Mouse (Mus musculus) G1E (cell line): ENCODE data around the gene Alpl. TPM values are rescaled to one million over a fixed set of nuclear protein-coding genes. Genes with fewer than 3 reads are reported as not detected.

Source experiments
- ATAC-seq: 2 replicates; pipeline ENCODE4 v1.8.0; 2016; ENCODE audit warnings: mild to moderate bottlenecking; ENCODE audit not compliant: insufficient number of reproducible peaks, poor library complexity, low FRiP score, severe bottlenecking; ENCODE audit errors: extremely low read depth
- DNase-seq: peaks from one replicate; pipeline ENCODE4 v3.0.0; 2012; ENCODE audit warnings: low spot score
- H3K27me3 ChIP-seq: 2 replicates; pipeline ENCODE4 v1.6.1; 2012; ENCODE audit warnings: mild to moderate bottlenecking, low read length, inconsistent platforms; ENCODE audit not compliant: insufficient read depth
- H3K36me3 ChIP-seq: replicated peaks from 2 replicates; pipeline ENCODE3; 2012; ENCODE audit warnings: mild to moderate bottlenecking, inconsistent platforms
- H3K4me1 ChIP-seq: 2 replicates; pipeline ENCODE4 v1.6.1; 2012; ENCODE audit warnings: low read depth, low read length, inconsistent platforms, mixed read lengths; ENCODE audit not compliant: insufficient read depth
- H3K4me3 ChIP-seq: 2 replicates; pipeline ENCODE4 v1.5.1; 2012; ENCODE audit warnings: low read depth, mild to moderate bottlenecking, inconsistent platforms, low read length, moderate library complexity, mixed read lengths
- H3K9me3 ChIP-seq: replicated peaks from 2 replicates; pipeline ENCODE4 v1.6.1; 2012; ENCODE audit warnings: inconsistent platforms
- CTCF ChIP-seq: IDR thresholded peaks from 2 replicates; pipeline ENCODE4 v1.5.1; 2012; ENCODE audit warnings: low read depth, low read length, inconsistent platforms, mixed read lengths
- GATA1 ChIP-seq: IDR thresholded peaks from 2 replicates; pipeline ENCODE4 v1.6.1; 2012; ENCODE audit warnings: borderline replicate concordance, low read length, inconsistent platforms, mixed read lengths
- GATA2 ChIP-seq: IDR thresholded peaks from 2 replicates; pipeline ENCODE4 v1.6.1; 2012; ENCODE audit warnings: low read depth, low read length, inconsistent platforms, borderline replicate concordance
- POLR2AphosphoS5 ChIP-seq: IDR thresholded peaks from 2 replicates; pipeline ENCODE4 v1.6.1; 2012; ENCODE audit warnings: low read depth, low read length, inconsistent platforms; ENCODE audit not compliant: insufficient replicate concordance
- TAL1 ChIP-seq: conservative IDR thresholded peaks from 2 replicates; pipeline ENCODE4 v1.6.1; 2012; ENCODE audit warnings: low read depth, low read length, inconsistent platforms, mixed read lengths
- polyA plus RNA-seq: library from polyadenylated mRNA; stranded (reverse); fragments of >175 nt; gene quantifications from 2 replicates; pipeline ENCODE4 v1.2.3, GENCODE M21; 2012
- total RNA-seq, 2 experiments: library from RNA; stranded (forward) in 1 of 2; stranded (reverse) in 1 of 2; fragments of 200-1000 nt in 1 of 2; fragments of >200 nt in 1 of 2; fragmentation: Nextera tagmentation in 1 of 2; gene quantifications; 2 replicates each; pipeline ENCODE4 v1.2.3; 2014 to 2017

Alpl gene
- total and polyA plus RNA-seq, 3 experiments = not detected

- TF ChIP-seq GATA1 (no peak), TAL1 (no peak), CTCF (no peak), GATA2 (no peak), POLR2AphosphoS5 (no peak)
- H3K4me1 ChIP-seq = peaks cover 10% of the 10 kb centered on the region
- no peaks in the 10 kb centered on the region for H3K36me3 ChIP-seq
- H3K4me3 ChIP-seq = no peak overlapping the region
- DNase-seq (no peak), ATAC-seq (no peak)
- H3K27me3 ChIP-seq = peaks cover 5% of the 10 kb centered on the region; the same call in 1 of the 2 replicates
- no peaks in the 10 kb centered on the region for H3K9me3 ChIP-seq
Observed at GRCm38 (mm10) chr4:137754446-137754845, 41.7 kb downstream of the Alpl start.

- DNase-seq (no peak), ATAC-seq (no peak)
- Histone ChIP-seq H3K9me3 (no peaks in the 10 kb centered on the region), H3K36me3 (no peaks in the 10 kb centered on the region), H3K27me3 (peaks cover 9% of the 10 kb centered on the region; the same call in 1 of the 2 replicates), H3K4me3 (no peak overlapping the region), H3K4me1 (peaks cover 10% of the 10 kb centered on the region)
- TF ChIP-seq GATA1 (no peak), TAL1 (no peak), POLR2AphosphoS5 (no peak), CTCF (no peak), GATA2 (no peak)
Observed at GRCm38 (mm10) chr4:137753199-137753598, 43.0 kb downstream of the Alpl start.

- Histone ChIP-seq H3K27me3 (peaks cover 9% of the 10 kb centered on the region; the same call in 1 of the 2 replicates), H3K4me3 (no peak overlapping the region), H3K36me3 (no peaks in the 10 kb centered on the region), H3K9me3 (no peaks in the 10 kb centered on the region), H3K4me1 (peaks cover 10% of the 10 kb centered on the region)
- ATAC-seq = no peak
- no peak for TF ChIP-seq GATA1
- no peak for DNase-seq
Observed at GRCm38 (mm10) chr4:137752471-137752870, 43.7 kb downstream of the Alpl start.

- peaks cover 10% of the 10 kb centered on the region for H3K4me1 ChIP-seq
- H3K27me3 ChIP-seq = peaks cover 12% of the 10 kb centered on the region; the same call in 1 of the 2 replicates
- TF ChIP-seq TAL1 (no peak), POLR2AphosphoS5 (no peak), GATA1 (no peak), CTCF (no peak), GATA2 (no peak)
- H3K36me3 ChIP-seq = no peaks in the 10 kb centered on the region
- DNase-seq = no peak
- no peak overlapping the region for H3K4me3 ChIP-seq
- ATAC-seq = no peak
- no peaks in the 10 kb centered on the region for H3K9me3 ChIP-seq
Observed at GRCm38 (mm10) chr4:137751717-137752116, 44.5 kb downstream of the Alpl start.

- H3K4me3 ChIP-seq = no peak overlapping the region
- no peak for ATAC-seq
- no peaks in the 10 kb centered on the region for H3K9me3 ChIP-seq
- H3K36me3 ChIP-seq = no peaks in the 10 kb centered on the region
- no peak for DNase-seq
- TF ChIP-seq CTCF (no peak), GATA2 (no peak), GATA1 (no peak), POLR2AphosphoS5 (no peak), TAL1 (no peak)
- H3K27me3 ChIP-seq = peaks cover 12% of the 10 kb centered on the region; the same call in 1 of the 2 replicates
- H3K4me1 ChIP-seq = peaks cover 10% of the 10 kb centered on the region
Observed at GRCm38 (mm10) chr4:137751310-137751709, 44.9 kb downstream of the Alpl start.

GRCm38 (mm10) chr4:137750121-137750520 lies 46.1 kb downstream of the Alpl start:
- H3K27me3 ChIP-seq = peaks cover 12% of the 10 kb centered on the region; the same call in 1 of the 2 replicates
- ATAC-seq (no peak), DNase-seq (no peak)
- TF ChIP-seq GATA1 = no peak
- no peak for TF ChIP-seq CTCF
- no peak for TF ChIP-seq GATA2
- no peak for TF ChIP-seq POLR2AphosphoS5
- TF ChIP-seq TAL1 = no peak
- no peaks in the 10 kb centered on the region for H3K36me3 ChIP-seq
- no peak overlapping the region for H3K4me3 ChIP-seq
- H3K4me1 ChIP-seq = peaks cover 10% of the 10 kb centered on the region
- H3K9me3 ChIP-seq = no peaks in the 10 kb centered on the region

- DNase-seq (no peak), ATAC-seq (no peak)
- Histone ChIP-seq H3K9me3 (no peaks in the 10 kb centered on the region), H3K4me3 (no peak overlapping the region), H3K36me3 (no peaks in the 10 kb centered on the region), H3K27me3 (peaks cover 12% of the 10 kb centered on the region; the same call in 1 of the 2 replicates), H3K4me1 (peaks cover 10% of the 10 kb centered on the region)
- no peak for TF ChIP-seq POLR2AphosphoS5
- no peak for TF ChIP-seq TAL1
- no peak for TF ChIP-seq GATA2
- TF ChIP-seq GATA1 = no peak
- TF ChIP-seq CTCF = no peak
Observed at GRCm38 (mm10) chr4:137749680-137750079, 46.5 kb downstream of the Alpl start.
